Mouse (Mus musculus): ENCODE data around the gene Kctd21.

Gene Kctd21

GRCm38 (mm10) chr7:97317706-97318105 is 14.4 kb upstream of the Kctd21 start:
- in situ Hi-C loops (cut with MboI, MseI): no loop called here

- in situ Hi-C loops (cut with MboI, MseI): no loop called here
Observed at GRCm38 (mm10) chr7:97324342-97324741, 7.8 kb upstream of the Kctd21 start.

- in situ Hi-C loops (cut with MboI, MseI): no loop called here
Observed at GRCm38 (mm10) chr7:97325156-97325985, 6.8 kb upstream of the Kctd21 start.

DNA sequence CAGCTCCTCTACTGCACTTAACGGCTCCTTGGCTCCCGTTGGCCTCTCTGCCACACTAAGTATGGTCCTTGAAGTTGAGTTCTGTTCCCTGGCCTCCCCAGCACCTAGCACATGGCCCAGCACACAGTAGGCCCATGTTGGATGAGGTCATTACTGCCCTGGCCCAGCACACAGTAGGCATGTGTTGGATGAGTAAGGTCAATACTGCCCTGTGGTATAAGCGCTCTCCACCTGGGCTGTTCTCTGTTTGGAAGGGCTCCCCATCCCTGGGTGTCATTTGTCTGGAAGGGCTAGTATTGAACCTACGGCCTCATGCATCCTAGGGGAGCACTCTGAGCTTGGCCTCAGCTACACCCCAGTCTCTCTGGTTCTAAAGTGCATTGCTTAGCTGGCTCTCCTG is 4.8 kb upstream of the Kctd21 start:
- in situ Hi-C loops (cut with MboI, MseI): no loop called here

GRCm38 (mm10) chr7:97328891-97329588 is 3.1 kb upstream of the Kctd21 start:
- in situ Hi-C loops (cut with MboI, MseI): no loop called here

GRCm38 (mm10) chr7:97329676-97330075 is 2.5 kb upstream of the Kctd21 start:
- in situ Hi-C loops (cut with MboI, MseI): no loop called here

DNA sequence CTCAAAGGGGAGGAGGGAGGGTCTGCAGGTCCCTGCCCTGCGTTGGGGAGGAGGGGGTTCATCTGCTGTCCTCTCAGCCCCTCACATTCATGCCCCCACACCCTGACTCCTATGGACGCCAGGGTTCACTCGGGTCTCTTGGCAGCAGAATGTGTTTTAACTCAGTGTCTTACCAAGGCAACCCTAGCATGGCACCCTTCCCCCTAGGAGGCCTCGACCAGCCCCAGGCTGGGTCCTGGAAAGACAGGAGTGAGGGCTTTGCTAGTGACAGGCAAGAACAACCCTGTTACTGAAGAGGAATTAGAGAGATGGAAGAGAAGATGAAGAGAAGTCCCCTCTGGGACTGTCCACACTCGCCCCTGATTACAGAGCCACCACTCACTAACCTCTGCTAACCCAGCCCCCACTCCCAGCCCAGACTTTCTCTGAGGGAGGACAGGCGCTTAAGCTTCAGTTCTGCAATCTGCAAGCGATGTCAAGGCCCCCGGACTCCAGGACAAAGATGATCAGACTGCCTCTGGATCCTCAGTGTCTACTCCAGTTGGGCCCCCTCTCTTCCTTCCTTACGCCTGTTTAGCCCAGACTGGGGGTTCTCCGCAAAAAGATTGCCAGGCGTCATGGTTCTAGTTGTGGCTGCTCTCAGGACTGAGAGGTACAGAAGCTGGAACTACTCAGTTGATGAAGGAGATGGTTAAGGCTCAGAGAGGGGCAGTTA is 1.0 kb upstream of the Kctd21 start:
- in situ Hi-C loops (cut with MboI, MseI): no loop called here

DNA sequence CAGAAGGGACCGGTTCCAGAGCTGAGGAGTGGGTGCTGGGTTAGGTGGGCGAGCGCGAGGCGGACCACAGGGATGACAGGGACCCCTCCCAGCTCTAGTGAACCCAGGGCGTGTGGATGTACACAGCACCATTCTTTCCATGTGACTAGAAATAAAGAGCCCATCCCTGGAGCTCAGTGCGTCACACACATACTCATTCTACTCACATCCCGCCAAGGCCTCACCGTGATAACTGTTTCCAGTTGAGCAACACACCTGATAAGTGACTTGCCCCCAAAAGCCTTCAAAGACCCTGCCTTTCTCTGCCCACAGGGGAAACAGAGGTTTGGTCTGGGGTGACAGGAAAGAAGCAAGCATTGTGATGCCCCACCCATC is 527 bp downstream of the Kctd21 start:
- in situ Hi-C loops (cut with MboI, MseI): no loop called here

DNA sequence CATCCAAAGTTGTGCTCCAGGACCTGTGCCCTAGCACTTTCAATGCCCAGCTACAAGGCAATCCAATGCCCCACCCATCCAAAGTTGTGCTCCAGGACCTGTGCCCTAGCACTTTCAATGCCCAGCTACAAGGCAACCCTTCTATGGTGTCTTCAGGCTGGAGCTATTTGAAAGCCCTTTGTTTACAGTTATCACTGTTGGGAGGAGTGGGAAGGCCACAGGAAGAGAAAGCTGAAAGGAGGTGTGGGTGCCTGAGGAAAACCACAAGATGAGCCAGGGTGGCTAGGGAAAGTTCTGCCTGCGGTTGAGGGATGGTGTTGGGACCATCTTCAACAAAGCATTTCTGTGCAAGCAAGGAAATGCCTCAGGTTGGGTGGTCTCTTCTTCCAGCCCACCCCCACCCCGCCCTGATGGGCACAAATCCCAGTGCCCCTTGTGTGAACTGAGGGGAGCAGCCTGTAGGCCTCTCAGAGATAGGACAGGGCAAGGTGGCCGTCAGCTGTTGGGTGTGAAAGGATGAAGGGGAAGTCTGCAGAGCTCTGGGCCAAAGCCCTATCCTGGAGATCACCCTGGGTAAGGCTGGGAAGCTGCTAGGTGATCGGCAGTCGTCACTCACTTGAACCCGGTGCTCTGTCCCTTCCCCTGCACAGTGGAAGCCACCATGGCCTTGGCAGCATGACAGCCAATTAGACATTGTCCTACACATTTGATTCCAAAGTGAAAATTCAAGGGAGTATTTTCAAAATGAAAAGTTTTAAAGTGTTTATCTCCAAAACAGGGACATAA is 1.2 kb downstream of the Kctd21 start:
- in situ Hi-C loops (cut with MboI, MseI): no loop called here

- in situ Hi-C loops (cut with MboI, MseI): no loop called here
Observed at GRCm38 (mm10) chr7:97334406-97334805, 2.3 kb downstream of the Kctd21 start.

DNA sequence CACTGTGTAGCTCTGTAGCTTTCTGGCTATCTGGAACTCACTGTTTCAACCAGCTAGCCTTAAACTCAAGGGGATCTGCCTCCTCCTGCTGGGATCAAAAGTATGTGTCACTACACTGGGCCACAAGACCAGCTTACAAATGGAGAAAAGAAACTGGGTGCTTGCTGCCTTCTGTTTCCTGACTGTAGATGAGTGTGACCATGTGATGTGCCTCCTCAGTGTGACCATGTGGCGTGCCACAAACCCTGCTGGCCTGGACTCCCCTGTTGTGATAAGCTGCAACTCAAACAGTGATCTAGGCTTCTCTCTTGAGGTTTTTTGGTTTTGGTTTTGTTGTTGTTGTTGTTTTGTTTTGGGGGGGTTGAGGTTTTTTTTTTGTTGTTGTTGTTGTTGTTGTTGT is 4.6 kb downstream of the Kctd21 start:
- in situ Hi-C loops (cut with MboI, MseI): no loop called here

DNA sequence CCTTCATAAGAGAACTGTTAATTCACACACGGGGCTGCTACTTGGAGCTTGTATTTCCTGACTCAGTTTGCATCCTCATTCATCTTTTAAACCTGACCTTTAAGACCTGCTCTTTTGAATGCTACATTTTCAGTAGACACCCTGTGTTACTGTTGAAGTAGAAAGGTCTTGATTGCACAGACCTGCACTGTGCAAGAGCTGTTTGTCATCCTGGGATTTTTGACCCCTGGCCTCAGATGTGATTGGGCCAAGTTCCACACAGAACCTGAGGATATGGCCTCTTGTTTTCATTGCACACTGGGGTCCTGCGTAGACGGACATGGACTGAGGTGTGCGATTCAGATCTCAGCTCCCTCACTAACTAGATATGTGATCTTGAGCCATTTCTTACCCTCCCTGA is 6.5 kb downstream of the Kctd21 start:
- in situ Hi-C loops (cut with MboI, MseI): no loop called here

GRCm38 (mm10) chr7:97339623-97340022 is 7.5 kb downstream of the Kctd21 start:
- in situ Hi-C loops (cut with MboI, MseI): no loop called here

DNA sequence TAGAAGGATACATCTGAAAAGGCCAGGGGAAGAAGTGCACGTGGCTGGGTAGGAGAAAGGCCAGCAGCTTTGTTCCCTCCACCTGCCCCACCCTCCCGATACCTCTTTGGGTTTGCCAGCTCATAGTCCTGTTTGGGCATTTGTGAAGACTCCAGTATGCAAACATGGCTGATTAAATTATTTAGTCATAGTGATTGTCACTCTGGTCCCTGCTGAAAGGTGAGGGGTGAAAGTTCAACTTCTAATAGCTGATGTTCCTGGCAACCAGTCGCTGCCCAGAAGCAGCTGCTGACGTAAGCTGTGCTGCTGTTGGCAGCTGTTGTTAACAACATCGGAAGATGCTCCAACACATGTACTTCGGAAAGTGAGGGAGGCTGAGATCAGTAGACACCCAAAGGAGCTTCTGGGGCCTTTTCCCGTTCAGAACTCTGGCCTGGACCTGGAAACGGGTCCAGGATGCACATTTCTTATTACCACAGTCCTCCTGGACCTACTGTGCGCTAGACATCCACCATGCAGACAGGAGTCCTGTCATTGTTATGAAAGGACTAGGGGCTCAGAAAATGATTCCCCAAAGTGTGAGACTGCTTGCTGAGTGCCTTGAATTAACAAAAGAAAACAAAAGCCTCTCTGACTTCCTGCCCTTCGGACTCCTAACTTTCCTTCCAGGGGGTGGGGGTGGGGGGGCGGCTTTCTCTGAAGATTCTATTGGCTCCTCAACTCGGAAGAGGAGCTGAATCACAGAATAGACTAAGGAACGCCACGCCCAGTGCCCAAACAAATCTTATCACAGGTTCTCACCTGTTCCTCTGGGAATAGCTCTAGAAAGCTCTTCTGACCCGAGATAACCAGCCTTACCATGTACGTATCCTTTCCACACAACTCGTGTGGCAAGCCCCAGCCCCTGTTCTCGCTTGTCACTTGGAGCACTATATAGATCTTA is 9.1 kb downstream of the Kctd21 start:
- in situ Hi-C loops (cut with MboI, MseI): no loop called here

DNA sequence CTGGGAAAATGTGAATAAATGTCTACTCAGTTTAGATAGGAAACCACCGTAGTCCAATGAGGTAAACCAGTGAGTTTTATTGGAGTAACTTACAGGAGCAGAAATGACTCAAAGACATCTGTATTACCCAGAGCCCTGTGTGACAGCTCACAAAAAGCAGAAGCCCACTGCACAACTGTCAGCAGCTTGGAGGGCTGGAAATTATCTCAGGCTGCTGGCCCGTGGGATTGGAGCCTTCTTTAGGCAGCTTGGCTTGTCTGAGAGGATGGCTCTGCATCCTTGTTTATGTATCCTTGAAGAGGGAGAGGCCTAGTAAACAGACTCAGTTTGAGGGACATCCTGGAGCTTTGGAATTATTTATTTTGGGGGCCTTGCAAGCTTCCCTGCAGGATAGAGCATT is 10.8 kb downstream of the Kctd21 start:
- in situ Hi-C loops (cut with MboI, MseI): no loop called here

DNA sequence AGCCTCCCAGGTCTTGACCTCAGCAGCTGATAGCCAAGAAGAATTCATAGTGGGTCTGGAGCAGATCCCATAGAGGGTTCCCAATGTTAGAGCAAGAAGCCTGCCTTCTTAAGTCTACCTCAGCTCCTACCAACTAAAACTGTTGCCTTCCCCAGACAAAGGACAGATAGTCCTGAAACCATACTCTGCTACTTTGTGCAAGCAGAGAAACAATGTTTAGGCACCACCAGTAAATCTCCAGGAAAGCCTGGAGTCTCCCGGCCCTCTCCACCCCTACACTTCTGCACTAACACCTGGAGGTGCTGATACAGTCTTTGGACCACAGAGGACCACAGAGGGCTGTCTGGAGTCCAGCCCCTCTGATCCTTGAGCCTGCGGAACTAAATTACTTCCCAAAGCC is 12.5 kb downstream of the Kctd21 start:
- in situ Hi-C loops (cut with MboI, MseI): no loop called here

GRCm38 (mm10) chr7:97345229-97345871 is 13.2 kb downstream of the Kctd21 start:
- in situ Hi-C loops (cut with MboI, MseI): no loop called here

- in situ Hi-C loops (cut with MboI, MseI): no loop called here
Observed at GRCm38 (mm10) chr7:97346111-97346821, 14.1 kb downstream of the Kctd21 start.

DNA sequence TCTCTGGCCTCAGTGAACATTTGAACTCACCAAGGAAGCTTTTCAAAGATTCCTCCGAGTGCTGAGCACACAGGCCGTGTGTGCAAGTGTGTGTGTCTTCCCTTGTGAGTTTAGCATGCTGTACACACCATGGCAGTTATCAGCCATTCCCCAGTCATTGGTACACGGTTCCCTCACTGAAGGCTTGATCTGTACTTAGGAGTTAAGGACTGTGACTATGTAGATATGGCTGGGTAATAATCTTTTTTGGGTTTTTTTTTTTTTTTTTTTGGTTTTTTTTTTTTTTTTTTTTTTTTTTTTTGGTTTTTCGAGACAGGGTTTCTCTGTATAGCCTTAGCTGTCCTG is 14.7 kb downstream of the Kctd21 start:
- in situ Hi-C loops (cut with MboI, MseI): no loop called here

DNA sequence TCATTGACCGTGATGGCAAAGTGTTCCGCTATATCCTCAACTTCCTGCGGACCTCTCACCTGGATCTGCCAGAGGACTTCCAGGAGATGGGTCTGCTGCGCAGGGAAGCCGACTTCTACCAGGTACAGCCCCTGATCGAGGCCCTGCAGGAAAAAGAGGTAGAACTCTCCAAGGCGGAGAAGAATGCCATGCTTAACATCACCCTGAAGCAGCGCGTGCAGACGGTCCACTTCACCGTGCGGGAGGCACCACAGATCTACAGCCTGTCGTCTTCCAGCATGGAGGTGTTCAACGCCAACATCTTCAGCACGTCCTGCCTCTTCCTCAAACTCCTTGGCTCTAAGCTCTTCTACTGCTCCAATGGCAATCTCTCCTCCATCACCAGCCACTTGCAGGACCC is 15.3 kb downstream of the Kctd21 start:
- in situ Hi-C loops (cut with MboI, MseI): no loop called here

All from regulatory T cell (primary cell).